Mouse (Mus musculus) c-Kit-positive CD71-positive TER-119-negative erythroid progenitor cells, embryonic 14.5 days (primary cell): Measurements from ENCODE around the gene Rasl10b.

ENCODE experiments used
- DNase-seq: peaks from one replicate; pipeline ENCODE4 v3.0.0-alpha.2; 2013; ENCODE audit warnings: low read depth

Gene Rasl10b

DNA sequence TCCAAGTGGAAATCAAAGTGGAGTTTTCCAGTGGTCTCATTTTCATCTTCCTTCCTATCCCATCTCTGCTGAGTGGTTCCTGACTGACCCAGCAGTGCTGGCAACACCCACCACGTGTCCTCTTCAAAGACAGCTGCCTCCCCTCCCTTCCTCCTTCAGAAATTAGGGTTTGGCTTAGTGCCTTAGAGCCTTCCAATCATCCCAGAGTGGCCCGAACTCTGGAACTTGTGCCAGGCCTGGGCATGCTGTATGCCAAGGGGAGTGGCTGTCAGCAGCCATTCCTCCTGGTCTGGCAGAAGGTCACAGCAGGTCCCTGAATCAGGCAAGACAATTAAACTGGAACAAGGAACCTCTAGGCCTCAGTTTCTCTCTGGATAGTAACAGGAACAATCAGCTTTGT, 57.0 kb downstream of the Rasl10b start:
- DNase-seq, result no peak

GRCm38 (mm10) chr11:83467120-83467652, 58.2 kb downstream of the Rasl10b start:
- no peak for DNase-seq

GRCm38 (mm10) chr11:83468765-83469164, 59.8 kb downstream of the Rasl10b start:
- DNase-seq, result no peak
